Mouse (Mus musculus) induced T-regulatory cell, adult 2 months (primary cell): ENCODE measurements around the gene Olfr1129.
"Not testable (repeated sequence)": the region's sequence is repeated elsewhere in the genome, so short reads cannot be mapped to it uniquely, and the experiment has no call there.

Experiments used
- DNase-seq: peaks from one replicate; pipeline ENCODE4 v3.0.0-alpha.2; 2012; ENCODE audit warnings: low read depth

Olfr1129 gene

GRCm38 (mm10) chr2:87573602-87574001, at the start of gene Olfr1129:
Olfr1129 (plus strand) TSS chr2:87573902.
- DNase-seq, result not testable (repeated sequence)

GRCm38 (mm10) chr2:87525899-87526616, 47.6 kb upstream of the Olfr1129 start:
- DNase-seq, result not testable (repeated sequence)

- DNase-seq, result no peak
These were observed 42.2 kb upstream of the Olfr1129 start, which contains the start of gene Olfr153 for GRCm38 (mm10) chr2:87531496-87531895. Olfr153 (plus strand) TSS chr2:87531796.

- DNase-seq, result no peak
These were observed 38.9 kb upstream of the Olfr1129 start for GRCm38 (mm10) chr2:87534826-87535225.

GRCm38 (mm10) chr2:87545442-87545841, 28.3 kb upstream of the Olfr1129 start, which contains the start of gene Olfr1128:
Olfr1128 (minus strand) TSS chr2:87545542.
- no peak for DNase-seq

- DNase-seq, result not testable (repeated sequence)
These were observed 32.2 kb downstream of the Olfr1129 start, which contains the start of gene Olfr1130 for GRCm38 (mm10) chr2:87605912-87606311. Olfr1130 (plus strand) TSS chr2:87606212.

- no peak for DNase-seq
These were observed 53.1 kb downstream of the Olfr1129 start, which contains the start of gene Olfr1131 for GRCm38 (mm10) chr2:87626804-87627203. Olfr1131 (plus strand) TSS chr2:87627104.
